Mouse (Mus musculus) brain, embryonic 14.5 days (tissue): Measurements from ENCODE around the gene L3hypdh. TPM values are rescaled to one million over a fixed set of nuclear protein-coding genes. Genes with fewer than 3 reads are reported as not detected.

ENCODE experiments used
- DNase-seq: peaks from one replicate; pipeline ENCODE4 v3.0.0-alpha.2; 2011; ENCODE audit warnings: low read depth
- CTCF ChIP-seq: fragments of 200-500 bp; IDR thresholded peaks from 2 replicates; pipeline ENCODE4 v1.5.1; 2012; ENCODE audit warnings: inconsistent platforms, mild to moderate bottlenecking, moderate library complexity, borderline replicate concordance; ENCODE audit not compliant: insufficient read depth, insufficient read length; ENCODE audit errors: extremely low read depth
- POLR2A ChIP-seq: fragments of 200-500 bp; IDR thresholded peaks from 2 replicates; pipeline ENCODE4 v1.6.1; 2012; ENCODE audit warnings: mild to moderate bottlenecking, inconsistent platforms, borderline replicate concordance; ENCODE audit not compliant: poor library complexity, insufficient read depth, insufficient read length, severe bottlenecking; ENCODE audit errors: extremely low read depth
- polyA plus RNA-seq: library from polyadenylated mRNA; depleted of rRNA; stranded (reverse); fragments of >200 nt; gene quantifications from 2 replicates; pipeline ENCODE4 v1.2.3, GENCODE M21; 2012; rRNA removed

The L3hypdh gene
- 12.7 and 19.7 TPM in 2 replicates for polyA plus RNA-seq

DNA sequence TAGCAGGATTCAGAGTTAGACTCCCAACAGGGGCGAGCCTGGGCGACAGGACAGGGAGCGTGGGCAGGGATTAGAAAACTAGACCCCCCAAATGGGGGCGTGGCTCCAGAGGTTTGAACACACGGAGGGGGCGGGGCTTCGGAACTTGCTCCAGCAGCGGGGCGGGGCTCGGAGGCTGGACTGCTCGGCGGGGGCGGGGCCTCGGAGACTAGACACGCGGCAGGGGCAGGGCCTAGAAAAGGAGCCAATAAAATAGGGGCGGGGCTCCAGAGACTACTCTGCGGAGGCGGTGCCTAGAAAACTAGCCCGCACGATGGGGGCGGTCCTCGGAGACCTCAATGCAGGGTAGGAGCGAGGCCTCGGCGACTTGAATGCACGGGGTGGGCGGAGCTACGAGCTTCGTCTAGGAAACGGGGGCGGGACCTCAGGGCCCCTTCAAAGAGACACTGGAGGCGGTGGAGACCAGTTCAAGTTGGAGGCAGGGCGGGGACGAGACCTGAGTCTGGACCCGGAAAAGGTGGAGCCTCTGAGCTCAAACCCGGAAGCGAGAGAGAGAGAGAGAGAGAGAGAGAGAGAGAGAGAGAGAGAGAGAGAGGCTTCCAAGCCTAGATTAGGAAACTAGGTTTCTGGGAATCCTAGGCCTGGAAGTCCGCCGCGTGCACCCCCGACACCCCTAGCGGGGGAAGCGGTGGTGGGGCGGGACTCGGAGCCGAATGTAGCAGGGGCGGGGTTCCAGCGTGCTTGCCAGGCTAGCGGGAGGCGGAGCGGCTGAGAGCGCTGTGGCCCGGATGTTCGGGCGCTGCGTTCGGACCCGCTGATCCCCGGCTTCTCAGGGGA lies at the start of gene L3hypdh, which contains the start of gene Jkamp:
Gene L3hypdh, minus strand, starts transcription at position 111 of the 837 bp plus-strand sequence.
Gene Jkamp, plus strand, starts transcription at position 261 of the 837 bp plus-strand sequence.
- DNase-seq: peak; percentile 100

DNA sequence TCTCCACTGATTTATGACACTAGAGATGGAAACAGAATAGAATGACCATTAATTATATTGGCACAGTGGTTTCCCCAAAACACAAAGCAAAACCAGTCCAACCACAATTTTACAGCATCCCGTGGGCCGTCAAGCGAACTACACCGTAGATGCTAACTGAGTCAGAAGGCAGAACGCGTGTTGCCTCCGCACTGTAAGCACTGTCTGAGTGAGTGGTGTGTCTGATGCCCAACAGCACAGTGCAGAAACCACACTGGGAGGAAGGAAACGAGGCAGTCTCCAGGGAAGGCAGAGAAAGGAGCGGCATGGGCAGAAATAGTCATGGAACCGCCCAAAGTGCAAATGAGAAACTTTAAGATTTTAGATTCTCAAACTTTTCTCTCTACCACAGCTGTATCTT lies 44.0 kb upstream of the L3hypdh start:
- TF ChIP-seq POLR2A (no peak), CTCF (no peak)
- no peak for DNase-seq

More for the DNA sequence above, at the start of gene L3hypdh, which contains the start of gene Jkamp:
- no peak for TF ChIP-seq CTCF
- TF ChIP-seq POLR2A: no peak

DNA sequence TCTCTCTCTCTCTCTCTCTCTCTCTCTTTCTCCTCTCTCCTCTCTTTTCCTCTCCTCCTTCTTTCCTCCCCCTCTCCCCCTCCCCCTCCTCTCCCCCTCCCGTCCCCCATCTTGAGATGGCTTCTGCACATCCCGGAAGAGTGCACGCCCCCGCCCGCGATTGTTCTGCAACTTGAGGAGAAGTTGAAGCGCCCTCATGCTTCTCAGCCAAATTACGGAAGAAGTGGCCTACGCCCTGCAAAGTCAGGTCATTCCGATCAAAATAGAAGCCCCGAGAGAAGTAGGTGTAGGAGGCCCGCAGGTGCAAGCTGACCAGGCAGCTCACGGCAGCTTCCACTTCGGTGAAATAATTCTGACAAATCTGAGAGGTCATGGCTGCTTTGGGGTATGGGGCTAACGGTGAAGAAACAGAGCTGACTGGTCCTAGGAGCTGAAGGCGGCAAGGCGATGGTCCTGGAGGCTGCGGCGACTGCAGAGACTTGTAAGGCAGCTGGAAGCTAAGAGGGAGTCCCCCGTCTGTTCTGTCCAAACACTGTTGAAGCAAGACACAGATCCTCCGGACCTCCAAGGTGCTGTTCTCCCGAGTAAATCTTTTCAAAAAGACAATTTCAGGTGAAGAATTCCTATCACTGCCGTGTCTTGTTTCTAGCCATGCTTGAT lies 30.6 kb upstream of the L3hypdh start:
- TF ChIP-seq POLR2A: no peak
- no peak for TF ChIP-seq CTCF
- DNase-seq: no peak

DNA sequence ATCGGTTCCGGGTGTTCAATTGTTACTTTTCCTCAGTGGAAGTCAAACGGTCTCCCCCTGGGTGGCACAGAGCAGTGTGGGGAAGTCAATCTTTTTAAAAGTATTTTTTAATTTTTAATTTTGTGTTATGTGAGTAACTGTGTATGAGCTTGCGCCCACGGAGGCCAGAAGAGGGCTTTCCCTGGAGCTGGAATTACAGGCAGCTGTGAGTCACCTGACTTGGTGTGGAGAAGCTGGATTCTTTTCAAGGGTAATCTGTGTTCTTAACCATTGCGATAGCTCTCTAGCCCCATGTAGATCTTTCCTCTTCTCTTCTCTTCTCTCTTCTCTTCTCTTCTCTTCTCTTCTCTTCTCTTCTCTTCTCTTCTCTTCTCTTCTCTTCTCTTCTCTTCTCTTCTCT lies 29.9 kb upstream of the L3hypdh start:
- TF ChIP-seq CTCF: no peak
- TF ChIP-seq POLR2A: no peak
- DNase-seq: no peak

DNA sequence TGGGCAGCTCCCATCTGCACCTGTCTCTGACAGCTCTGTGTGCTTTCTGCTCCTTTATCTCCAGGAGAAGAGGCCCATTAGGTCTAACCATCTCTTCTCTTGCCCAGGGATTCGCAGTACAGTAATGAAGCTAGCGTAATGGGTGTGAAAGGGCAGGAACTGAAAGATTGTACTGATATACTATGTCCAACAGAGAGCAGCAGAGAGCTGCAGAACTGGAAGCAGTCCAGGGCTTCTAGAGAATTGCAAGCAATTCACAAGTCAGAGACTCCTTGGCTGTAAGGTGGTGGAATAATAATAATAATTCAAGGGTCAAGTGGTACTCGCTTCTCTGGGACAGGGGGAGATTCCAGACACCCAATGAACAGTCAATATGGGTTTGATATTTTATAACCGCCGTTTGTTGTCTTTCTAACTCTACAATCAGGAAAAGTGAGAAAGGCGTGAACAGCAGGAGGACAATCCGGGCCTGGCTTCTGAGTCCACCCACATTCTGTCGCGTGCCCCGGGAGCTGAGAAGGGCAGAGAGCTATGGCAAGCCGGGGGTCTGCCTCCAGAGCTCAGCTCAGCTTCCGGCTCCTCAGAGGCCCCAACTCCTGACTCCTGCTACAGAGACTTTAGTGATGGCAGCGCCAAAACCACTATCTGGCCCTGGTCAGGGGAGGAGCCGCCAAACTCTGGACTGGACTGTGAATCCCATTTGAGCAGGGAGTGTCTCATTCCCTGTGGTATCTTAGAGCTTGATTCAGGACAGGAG lies 19.5 kb upstream of the L3hypdh start:
- DNase-seq: peak; percentile 92
- TF ChIP-seq POLR2A (no peak), CTCF (peak; percentile 75; the same call in 1 of the 2 replicates)

DNA sequence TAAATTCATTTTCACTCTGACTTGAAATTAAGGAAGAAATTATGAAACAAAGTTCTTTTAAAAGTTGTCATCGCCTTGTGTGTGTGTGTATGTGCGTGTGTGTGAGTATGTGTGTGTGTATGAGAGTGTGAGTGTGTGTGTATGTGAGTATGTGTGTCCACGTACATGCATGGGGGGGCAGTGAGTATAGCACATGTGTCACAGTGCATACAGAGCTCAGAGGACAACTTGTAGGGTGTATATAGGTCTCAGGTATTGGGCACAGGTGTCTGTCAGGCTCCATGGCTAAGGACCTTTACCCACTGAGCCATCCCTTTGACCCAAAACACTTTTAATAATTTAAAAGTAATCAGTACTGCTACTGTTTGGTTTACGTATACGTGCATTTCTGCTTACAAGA lies 18.8 kb upstream of the L3hypdh start:
- TF ChIP-seq POLR2A (no peak), CTCF (no peak)
- DNase-seq: no peak

DNA sequence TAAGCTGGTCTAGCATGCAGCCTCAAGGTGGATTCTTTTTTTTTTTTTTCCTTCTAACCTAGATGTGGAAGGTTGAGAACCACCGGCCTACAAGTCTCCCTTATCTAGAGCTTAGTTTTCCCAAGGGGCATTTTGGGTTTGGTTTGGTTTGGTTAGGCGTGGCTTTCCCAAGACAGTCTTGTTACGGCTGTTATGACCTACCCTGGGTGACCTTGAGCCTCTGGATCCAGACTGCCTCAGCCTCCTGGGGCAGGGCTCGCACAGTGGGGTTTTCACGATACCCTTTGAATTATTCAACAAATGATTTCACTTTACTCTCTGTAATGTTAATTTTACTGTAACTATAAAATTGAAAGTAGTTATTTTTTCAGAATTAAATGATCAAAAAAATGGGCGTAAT lies 17.5 kb upstream of the L3hypdh start:
- TF ChIP-seq CTCF: no peak
- TF ChIP-seq POLR2A: no peak

DNA sequence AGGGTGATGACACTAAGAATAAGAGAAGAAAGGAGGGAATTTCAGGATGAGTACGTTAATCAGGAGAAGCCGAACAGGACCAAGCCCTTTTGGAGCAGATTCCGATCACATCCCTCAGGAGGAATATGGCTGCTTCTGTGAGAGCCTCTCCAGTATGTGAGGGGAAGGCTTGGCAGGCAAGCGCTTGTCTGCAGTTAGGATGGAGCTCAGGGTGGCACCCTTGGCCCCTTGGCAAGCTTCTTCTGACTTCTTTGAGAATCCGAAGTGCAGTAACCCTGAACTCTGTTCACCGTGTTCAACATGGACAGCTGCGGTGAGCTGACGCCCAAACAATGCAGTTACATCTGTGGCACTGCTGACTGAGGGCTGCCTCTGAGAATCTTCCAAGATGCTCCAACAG lies 11.7 kb upstream of the L3hypdh start:
- no peak for DNase-seq
- no peak for TF ChIP-seq POLR2A
- no peak for TF ChIP-seq CTCF

More for the DNA sequence above, 17.5 kb upstream of the L3hypdh start:
- no peak for DNase-seq

DNA sequence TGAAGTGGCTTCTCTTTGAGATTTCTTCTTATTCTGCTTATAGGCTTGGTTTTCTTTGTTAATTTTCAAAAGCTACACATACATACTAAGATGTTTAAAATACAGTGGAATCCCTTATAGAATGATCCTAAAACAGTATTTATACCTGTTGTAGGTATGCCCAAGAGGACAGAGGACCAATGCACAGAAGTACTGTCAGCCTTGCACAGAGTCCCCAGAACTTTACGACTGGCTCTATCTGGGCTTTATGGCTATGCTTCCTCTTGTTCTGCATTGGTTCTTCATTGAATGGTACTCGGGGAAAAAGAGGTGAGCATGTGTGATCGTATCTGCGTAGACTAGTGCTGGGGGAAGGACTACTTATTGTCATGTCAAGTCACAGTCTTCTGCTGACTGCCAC lies 4.6 kb upstream of the L3hypdh start:
- no peak for DNase-seq
- TF ChIP-seq POLR2A (no peak), CTCF (no peak)

DNA sequence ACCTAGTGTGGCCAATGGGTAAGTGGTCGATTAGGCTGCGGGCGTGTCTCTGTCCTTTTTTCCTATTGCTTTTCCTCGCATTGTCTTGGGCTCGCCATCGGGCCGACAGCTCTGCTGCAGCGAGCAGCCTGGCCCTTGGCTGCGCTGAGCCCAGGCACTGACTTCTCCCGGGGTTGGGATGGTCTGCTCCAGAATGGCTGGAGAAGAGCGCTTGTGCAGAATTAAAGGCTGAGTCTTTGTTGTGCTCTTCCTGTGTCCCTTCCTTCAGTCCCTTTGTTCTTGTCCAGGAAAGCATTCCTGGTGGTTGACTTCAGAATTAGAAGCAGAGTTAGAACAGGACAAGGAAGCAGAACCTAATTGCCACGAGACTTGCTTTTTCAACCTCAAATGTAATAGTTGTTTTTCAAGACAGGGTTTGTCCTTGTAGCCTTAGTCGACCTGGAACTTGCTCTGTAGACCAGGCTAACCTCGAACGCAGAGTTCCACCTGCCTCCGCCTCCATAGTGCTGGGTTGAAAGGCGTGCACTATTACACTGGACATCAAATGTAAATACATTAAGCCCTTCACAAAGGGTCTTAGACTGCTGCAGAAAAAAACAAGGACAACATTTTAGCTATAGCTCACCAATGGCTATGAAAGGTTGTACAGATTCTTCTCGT lies 1.1 kb upstream of the L3hypdh start:
- TF ChIP-seq POLR2A (peak; percentile 66; the same call in 1 of the 2 replicates), CTCF (no peak)
- DNase-seq: no peak

DNA sequence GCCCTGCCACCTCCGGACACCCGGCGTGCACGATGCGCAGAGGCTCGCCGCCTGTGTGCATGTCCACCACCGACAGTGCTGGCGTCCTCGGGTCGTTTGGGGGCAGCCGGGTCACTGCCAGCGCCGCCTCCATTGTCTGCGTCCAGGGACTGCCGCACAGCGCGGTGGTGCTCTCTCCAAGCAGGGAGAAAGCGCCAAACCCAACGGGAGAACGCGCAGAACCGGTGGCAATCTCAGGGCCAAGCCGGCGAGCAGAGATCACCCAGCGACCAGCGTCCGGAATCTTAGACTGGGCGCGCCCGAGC lies 263 bp downstream of the L3hypdh start:
- no peak for TF ChIP-seq CTCF
- no peak for TF ChIP-seq POLR2A

DNA sequence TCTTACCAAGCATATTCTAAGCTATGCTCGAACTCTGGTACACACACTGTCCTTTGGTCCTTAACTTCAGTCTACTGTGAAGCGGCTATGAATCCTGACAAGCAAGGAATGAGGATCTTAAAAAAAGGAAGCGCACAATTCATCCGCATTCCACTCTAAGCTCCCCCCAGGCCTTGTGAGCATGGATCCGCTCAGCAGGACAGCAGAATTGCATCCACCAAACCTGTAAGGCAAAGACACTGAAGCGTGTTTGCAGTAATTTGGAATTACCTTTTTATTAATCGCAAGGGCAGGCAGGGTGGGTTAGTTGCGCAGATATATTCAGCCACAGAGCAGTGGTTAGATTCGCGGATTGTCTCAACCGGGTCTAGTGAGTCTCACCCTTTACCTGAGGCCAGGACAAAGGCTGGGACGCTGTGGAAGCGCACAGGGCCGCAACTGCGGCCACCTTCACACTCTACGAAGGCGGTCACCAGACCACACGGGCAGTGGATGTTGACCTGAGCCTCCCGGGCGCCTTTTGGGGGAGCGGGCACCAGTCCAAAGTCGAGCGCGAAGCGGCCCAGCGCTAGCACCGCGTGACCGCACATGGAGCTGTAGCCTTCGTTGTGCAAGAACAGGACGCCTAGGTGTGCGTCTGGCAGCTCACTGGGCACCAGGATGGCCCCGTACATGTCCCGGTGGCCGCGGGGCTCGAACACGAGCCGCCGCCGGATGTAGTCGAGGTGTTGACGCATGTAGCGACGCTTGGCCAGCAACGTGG lies 797 bp downstream of the L3hypdh start:
- DNase-seq: peak; percentile 60
- TF ChIP-seq POLR2A (no peak), CTCF (no peak)

More for the DNA sequence above, 263 bp downstream of the L3hypdh start:
- DNase-seq: no peak
